Mouse (Mus musculus): Measurements from ENCODE around the gene Kars.

- TF ChIP-seq TAL1 (conservative IDR thresholded peaks at IDR 0.05; ENCODE audit: low read depth, low read length) (no peak), GATA1 (IDR thresholded peaks at IDR 0.05; ENCODE audit: borderline replicate concordance, low read length) (no peak), CTCF (IDR thresholded peaks at IDR 0.05; ENCODE audit: low read depth, low read length) (no peak)
Measured at GRCm38 (mm10) chr8:111968541-111968940, 42.6 kb downstream of the Kars start.
